Mouse (Mus musculus): ENCODE data around the gene Ctxn2.

The Ctxn2 gene

DNA sequence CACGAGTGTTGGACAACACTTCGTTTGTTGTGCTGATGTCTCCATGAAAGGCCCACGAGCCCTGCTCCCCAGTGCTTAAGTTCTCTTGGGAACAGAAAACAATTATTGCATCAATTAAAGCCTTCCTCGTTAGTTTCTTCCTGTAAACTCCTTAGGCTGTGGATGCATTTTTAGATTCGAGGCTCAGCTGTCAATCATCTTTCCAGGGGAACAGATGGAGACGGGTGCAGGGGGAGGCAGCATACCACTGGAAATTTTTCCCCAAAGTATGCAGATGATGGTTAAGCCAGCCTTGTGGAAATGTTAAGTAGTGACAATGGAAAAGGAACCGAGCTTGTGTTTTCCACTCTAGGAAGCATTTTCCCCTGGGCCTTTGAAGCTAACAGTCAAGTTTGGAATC lies 60.3 kb downstream of the Ctxn2 start:
- DNase-seq: peak; percentile 58

Data from heart, adult 11 months (tissue).